Mouse (Mus musculus) ES-Bruce4 (cell line): Measurements from ENCODE around the gene Golim4. TPM values are rescaled to one million over a fixed set of nuclear protein-coding genes. Genes with fewer than 3 reads are reported as not detected.

ENCODE experiments used
- H3K27ac ChIP-seq: 2 replicates; pipeline ENCODE4 v1.5.1; 2012; ENCODE audit warnings: low read length, inconsistent platforms; ENCODE audit not compliant: insufficient read depth
- H3K27me3 ChIP-seq: 2 replicates; pipeline ENCODE4 v1.6.1; 2012; ENCODE audit warnings: mild to moderate bottlenecking, low read length, inconsistent platforms; ENCODE audit not compliant: control insufficient read depth, poor library complexity, insufficient read depth, severe bottlenecking
- H3K36me3 ChIP-seq: 2 replicates; pipeline ENCODE4 v1.6.1; 2012; ENCODE audit warnings: inconsistent platforms, mild to moderate bottlenecking, low read length, moderate library complexity; ENCODE audit not compliant: control insufficient read depth, poor library complexity, insufficient read depth, severe bottlenecking
- H3K4me1 ChIP-seq: one replicate; pipeline ENCODE4 v1.8.1; 2011; ENCODE audit warnings: low read length; ENCODE audit not compliant: control insufficient read depth, insufficient read depth
- H3K4me3 ChIP-seq: 2 replicates; pipeline ENCODE4 v1.5.1; 2011; ENCODE audit warnings: low read depth, mild to moderate bottlenecking, low read length
- H3K9ac ChIP-seq: 2 replicates; pipeline ENCODE4 v1.6.1; 2012; ENCODE audit warnings: low read depth, mild to moderate bottlenecking, inconsistent platforms; ENCODE audit not compliant: poor library complexity, severe bottlenecking
- H3K9me3 ChIP-seq: replicated peaks from 2 replicates; pipeline ENCODE4 v1.6.1; 2012; ENCODE audit warnings: mild to moderate bottlenecking, low read length, inconsistent platforms; ENCODE audit not compliant: control insufficient read depth, poor library complexity, insufficient read depth, severe bottlenecking
- CTCF ChIP-seq: IDR thresholded peaks from one replicate; pipeline ENCODE4 v1.8.1; 2011; ENCODE audit warnings: low read depth, low read length
- EP300 ChIP-seq: IDR thresholded peaks from 2 replicates; pipeline ENCODE4 v1.6.1; 2011; ENCODE audit warnings: low read depth, low read length; ENCODE audit not compliant: insufficient read depth
- POLR2A ChIP-seq: IDR thresholded peaks from one replicate; pipeline ENCODE4 v1.8.1; 2011; ENCODE audit warnings: low read length; ENCODE audit not compliant: insufficient read depth
- polyA plus RNA-seq: library from polyadenylated mRNA; stranded (reverse); fragments of >200 nt; gene quantifications from 2 replicates; pipeline ENCODE4 v1.2.4, GENCODE M21; 2011; ENCODE audit warnings: low read depth; ENCODE audit not compliant: missing spikeins, insufficient read depth, insufficient read length

Gene Golim4
- polyA plus RNA-seq, 1 experiment: 17.3 TPM

- Histone ChIP-seq H3K27me3 (no peaks in the 10 kb centered on the region), H3K9me3 (no peaks in the 10 kb centered on the region), H3K4me1 (no peaks in the 10 kb centered on the region), H3K36me3 (no peaks in the 10 kb centered on the region), H3K27ac (no peak overlapping the region), H3K4me3 (no peak overlapping the region), H3K9ac (no peak overlapping the region)
- TF ChIP-seq EP300 (no peak), CTCF (no peak), POLR2A (no peak)
Measured at GRCm38 (mm10) chr3:75868886-75869285, 87.9 kb downstream of the Golim4 start.

- Histone ChIP-seq H3K27ac (no peak overlapping the region), H3K9me3 (no peaks in the 10 kb centered on the region), H3K27me3 (no peaks in the 10 kb centered on the region), H3K36me3 (no peaks in the 10 kb centered on the region), H3K9ac (no peak overlapping the region), H3K4me3 (no peak overlapping the region), H3K4me1 (no peaks in the 10 kb centered on the region)
- TF ChIP-seq POLR2A (no peak), EP300 (no peak), CTCF (no peak)
Measured at GRCm38 (mm10) chr3:75864203-75864602, 92.5 kb downstream of the Golim4 start.

- Histone ChIP-seq H3K4me1 (no peaks in the 10 kb centered on the region), H3K36me3 (no peaks in the 10 kb centered on the region), H3K9me3 (no peaks in the 10 kb centered on the region), H3K27ac (no peak overlapping the region), H3K4me3 (no peak overlapping the region), H3K9ac (no peak overlapping the region), H3K27me3 (no peaks in the 10 kb centered on the region)
- TF ChIP-seq EP300: no peak
- no peak for TF ChIP-seq POLR2A
- TF ChIP-seq CTCF: peak; percentile 85
Measured at GRCm38 (mm10) chr3:75861677-75862076, 95.1 kb downstream of the Golim4 start.

- Histone ChIP-seq H3K9me3 (no peaks in the 10 kb centered on the region), H3K27me3 (no peaks in the 10 kb centered on the region), H3K36me3 (no peaks in the 10 kb centered on the region), H3K4me1 (no peaks in the 10 kb centered on the region), H3K4me3 (no peak overlapping the region), H3K27ac (no peak overlapping the region), H3K9ac (no peak overlapping the region)
- TF ChIP-seq EP300 (no peak), CTCF (no peak), POLR2A (no peak)
Measured at GRCm38 (mm10) chr3:75860760-75861159, 96.0 kb downstream of the Golim4 start.

- no peak overlapping the region for H3K27ac ChIP-seq
- H3K27me3 ChIP-seq: no peaks in the 10 kb centered on the region
- H3K9ac ChIP-seq: no peak overlapping the region
- no peak overlapping the region for H3K4me3 ChIP-seq
- H3K36me3 ChIP-seq: no peaks in the 10 kb centered on the region
- no peaks in the 10 kb centered on the region for H3K9me3 ChIP-seq
- H3K4me1 ChIP-seq: no peaks in the 10 kb centered on the region
- TF ChIP-seq CTCF (no peak), POLR2A (no peak), EP300 (no peak)
Measured at GRCm38 (mm10) chr3:75835286-75835967, 121.3 kb downstream of the Golim4 start.

- no peaks in the 10 kb centered on the region for H3K36me3 ChIP-seq
- TF ChIP-seq CTCF (no peak), POLR2A (no peak), EP300 (no peak)
- H3K4me1 ChIP-seq: no peaks in the 10 kb centered on the region
- H3K9me3 ChIP-seq: no peaks in the 10 kb centered on the region
- H3K4me3 ChIP-seq: no peak overlapping the region
- H3K27ac ChIP-seq: no peak overlapping the region
- H3K9ac ChIP-seq: no peak overlapping the region
- H3K27me3 ChIP-seq: no peaks in the 10 kb centered on the region
Measured at GRCm38 (mm10) chr3:75834827-75835226, 121.9 kb downstream of the Golim4 start.

Other genes with a start within 250 kb of the Golim4 start
- gene Gm29133, start 208.8 kb downstream of the Golim4 start, polyA plus RNA-seq: not detected in 2 replicates
- gene Fstl5, start 117.3 kb upstream of the Golim4 start, polyA plus RNA-seq: not detected in 2 replicates